Mouse (Mus musculus): ENCODE data around the gene Fras1.

DNA sequence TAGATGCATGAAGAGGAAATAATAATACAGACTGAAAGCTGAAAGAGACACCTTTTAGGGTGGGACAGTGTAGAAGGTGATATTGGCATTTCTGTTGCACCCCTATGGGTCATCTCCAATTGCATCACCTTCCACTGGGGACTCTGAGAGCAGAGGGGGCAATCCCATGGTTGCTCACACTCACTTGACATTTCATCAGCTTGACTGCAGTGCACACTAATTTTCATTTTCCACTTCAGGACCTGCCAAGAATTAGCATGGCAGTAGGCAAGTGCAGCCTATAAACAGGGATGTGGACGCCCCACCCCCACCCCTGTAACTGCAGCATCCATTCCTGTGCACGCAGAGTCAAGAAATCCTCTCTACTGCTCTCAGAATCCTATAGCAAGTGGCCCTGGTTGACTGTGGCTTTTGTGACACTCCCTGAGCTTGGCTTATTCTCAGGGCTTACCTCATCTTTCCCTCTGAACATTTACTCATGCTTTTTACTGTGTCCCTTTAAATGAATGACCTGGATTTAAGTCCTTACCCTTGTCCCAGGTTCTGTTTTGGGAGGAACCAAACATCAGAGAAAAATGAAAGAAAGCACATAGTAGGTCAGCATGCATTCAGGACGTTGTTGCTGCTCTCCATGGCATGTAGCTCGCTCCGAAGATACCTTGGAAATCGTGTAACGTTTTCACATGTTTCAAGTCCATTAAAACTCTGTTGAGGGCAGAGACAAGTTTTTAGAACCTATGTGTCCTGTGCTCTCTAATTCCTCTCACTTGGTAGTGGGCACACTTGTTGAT lies 120.9 kb downstream of the Fras1 start:
- TF ChIP-seq CTCF (IDR thresholded peaks at IDR 0.05) (no peak), POLR2A (IDR thresholded peaks at IDR 0.05; ENCODE audit: insufficient read depth, low read depth, low read length) (no peak), EP300 (IDR thresholded peaks at IDR 0.05; ENCODE audit: insufficient read depth, low read depth, low read length) (no peak)

Data from heart, adult 2 months (tissue).